Mouse (Mus musculus): ENCODE measurements around the gene Cfap99. TPM values are rescaled to one million over a fixed set of nuclear protein-coding genes. Genes with fewer than 3 reads are reported as not detected.

The Cfap99 gene
- polyA plus RNA-seq, 1 experiment = not detected

DNA sequence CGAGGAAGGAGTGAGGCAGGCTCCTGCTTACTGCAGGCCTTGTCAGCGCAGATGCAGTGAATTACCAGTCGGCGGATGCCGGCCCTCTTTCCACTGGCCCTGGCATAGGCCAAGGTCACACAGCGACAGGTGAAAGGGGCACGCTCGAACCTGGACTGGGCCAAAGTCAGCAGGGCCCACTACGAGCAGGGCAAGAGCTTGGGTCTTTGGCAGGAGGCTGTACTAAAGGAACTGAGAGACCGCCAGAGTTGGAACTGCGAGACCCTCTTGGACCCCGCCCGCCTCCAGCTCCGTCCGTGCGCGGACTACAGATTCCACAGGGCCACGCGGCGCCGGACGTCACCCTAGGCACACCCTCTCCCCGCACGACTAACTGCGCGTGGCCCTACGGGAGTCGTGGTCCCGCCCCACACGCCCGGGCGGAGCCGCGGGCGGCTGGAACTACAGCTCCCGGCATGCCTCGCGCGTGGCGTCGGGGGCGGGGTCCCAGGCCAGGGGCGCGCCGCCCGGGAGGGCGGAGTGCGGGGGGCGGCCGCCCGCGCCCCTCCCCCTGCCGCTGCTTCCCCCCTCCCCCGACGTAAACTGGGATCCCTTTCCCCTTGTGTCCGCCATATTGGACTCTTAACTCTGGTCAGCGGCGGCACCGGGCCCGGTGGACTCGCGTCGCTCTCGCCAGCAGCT, 81.1 kb downstream of the Cfap99 start, which contains the start of gene Fam193a:
Gene Fam193a, plus strand, starts transcription at position 593 of the 681 bp plus-strand sequence.
- Histone ChIP-seq H3K4me1 (ENCODE audit: control insufficient read depth, insufficient read depth, low read length) (no peaks in the 10 kb centered on the region), H3K4me3 (ENCODE audit: low read depth, low read length) (peak within 1 kb of the TSS; percentile 76), H3K27me3 (ENCODE audit: control insufficient read depth, insufficient read depth, low read length, poor library complexity, severe bottlenecking) (no peaks in the 10 kb centered on the region), H3K27ac (ENCODE audit: insufficient read depth, low read length) (peak within 1 kb of the TSS; percentile 40), H3K36me3 (ENCODE audit: control insufficient read depth, insufficient read depth, low read length, poor library complexity, severe bottlenecking) (no peaks in the 10 kb centered on the region), H3K9ac (ENCODE audit: low read depth, poor library complexity, severe bottlenecking) (peak within 1 kb of the TSS; percentile 97), H3K9me3 (replicated peaks; ENCODE audit: control insufficient read depth, insufficient read depth, low read length, poor library complexity, severe bottlenecking) (no peaks in the 10 kb centered on the region)
- TF ChIP-seq EP300 (IDR thresholded peaks at IDR 0.05; ENCODE audit: insufficient read depth, low read depth, low read length) (no peak), CTCF (IDR thresholded peaks at IDR 0.05; ENCODE audit: low read depth, low read length) (no peak), POLR2A (IDR thresholded peaks at IDR 0.05; ENCODE audit: insufficient read depth, low read length) (no peak)

DNA sequence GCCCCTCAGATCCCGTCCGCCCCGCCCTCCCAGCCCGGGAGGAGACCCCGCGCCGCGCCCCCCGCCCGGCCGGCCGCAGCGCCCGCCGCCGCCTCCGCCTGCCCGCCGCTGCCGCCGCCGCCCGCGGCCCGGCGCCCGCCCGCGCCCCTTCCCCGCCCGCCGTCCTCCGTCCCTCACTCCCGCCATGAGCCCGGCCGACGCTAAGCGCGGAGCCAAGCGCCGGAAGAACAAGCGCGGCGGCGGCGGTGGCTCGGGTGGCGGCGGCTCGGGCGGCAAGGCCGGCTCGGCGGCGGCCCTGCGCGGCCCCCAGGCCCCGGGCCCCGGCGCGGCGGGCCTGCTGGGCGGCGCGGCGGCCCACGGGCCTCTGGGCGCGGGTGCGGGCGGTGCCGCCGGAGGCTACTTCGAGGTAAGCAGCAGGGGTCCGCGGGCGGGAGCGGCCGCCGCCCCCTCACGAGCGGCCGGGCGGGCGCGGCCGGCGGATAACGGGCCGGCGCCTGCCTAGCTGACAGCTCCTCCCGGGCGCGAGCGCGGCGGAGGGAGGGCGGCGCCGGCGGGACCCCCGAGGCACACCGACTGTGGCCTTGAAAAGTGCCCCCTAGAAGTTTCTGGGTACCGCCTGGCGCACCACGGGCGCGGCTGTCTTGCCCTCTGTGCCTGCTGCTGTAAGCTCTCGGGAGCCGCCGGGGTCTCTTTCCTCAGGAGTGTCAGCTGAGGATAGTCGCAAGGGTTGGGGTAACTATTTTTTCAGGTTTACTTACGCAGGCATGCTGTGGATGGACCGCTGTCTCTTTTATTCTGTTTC, 81.8 kb downstream of the Cfap99 start:
- TF ChIP-seq POLR2A (IDR thresholded peaks at IDR 0.05; ENCODE audit: insufficient read depth, low read length) (no peak), EP300 (IDR thresholded peaks at IDR 0.05; ENCODE audit: insufficient read depth, low read depth, low read length) (no peak), CTCF (IDR thresholded peaks at IDR 0.05; ENCODE audit: low read depth, low read length) (no peak)
- Histone ChIP-seq H3K4me1 (ENCODE audit: control insufficient read depth, insufficient read depth, low read length) (no peaks in the 10 kb centered on the region), H3K9me3 (replicated peaks; ENCODE audit: control insufficient read depth, insufficient read depth, low read length, poor library complexity, severe bottlenecking) (no peaks in the 10 kb centered on the region), H3K9ac (ENCODE audit: low read depth, poor library complexity, severe bottlenecking) (peak overlapping the region; percentile 97), H3K4me3 (ENCODE audit: low read depth, low read length) (peak overlapping the region; percentile 76), H3K36me3 (ENCODE audit: control insufficient read depth, insufficient read depth, low read length, poor library complexity, severe bottlenecking) (no peaks in the 10 kb centered on the region), H3K27me3 (ENCODE audit: control insufficient read depth, insufficient read depth, low read length, poor library complexity, severe bottlenecking) (no peaks in the 10 kb centered on the region), H3K27ac (ENCODE audit: insufficient read depth, low read length) (no peak overlapping the region)

DNA sequence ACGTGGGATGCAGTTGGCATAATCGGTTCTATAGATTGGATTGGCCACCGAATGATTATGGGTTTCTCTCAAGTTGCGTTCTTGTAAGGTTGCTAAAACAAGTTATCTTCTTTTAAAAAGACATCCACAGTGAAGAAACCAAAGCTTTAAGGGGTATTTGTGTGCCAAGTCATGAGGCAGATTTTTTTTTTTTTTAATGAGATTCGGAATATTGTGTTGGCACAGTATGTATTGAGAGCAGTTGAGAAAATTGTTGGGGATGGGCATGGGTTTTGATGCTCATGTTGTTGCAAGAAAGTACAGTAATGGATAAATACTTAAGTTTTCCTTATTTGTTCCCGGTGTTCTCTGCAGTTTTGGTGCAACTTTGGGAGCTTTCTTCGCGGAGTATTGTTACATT, 82.4 kb downstream of the Cfap99 start:
- Histone ChIP-seq H3K4me1 (ENCODE audit: control insufficient read depth, insufficient read depth, low read length) (no peaks in the 10 kb centered on the region), H3K9me3 (replicated peaks; ENCODE audit: control insufficient read depth, insufficient read depth, low read length, poor library complexity, severe bottlenecking) (no peaks in the 10 kb centered on the region), H3K4me3 (ENCODE audit: low read depth, low read length) (peak overlapping the region; percentile 76), H3K9ac (ENCODE audit: low read depth, poor library complexity, severe bottlenecking) (peak overlapping the region; percentile 97), H3K36me3 (ENCODE audit: control insufficient read depth, insufficient read depth, low read length, poor library complexity, severe bottlenecking) (no peaks in the 10 kb centered on the region), H3K27me3 (ENCODE audit: control insufficient read depth, insufficient read depth, low read length, poor library complexity, severe bottlenecking) (no peaks in the 10 kb centered on the region), H3K27ac (ENCODE audit: insufficient read depth, low read length) (no peak overlapping the region)
- TF ChIP-seq CTCF (IDR thresholded peaks at IDR 0.05; ENCODE audit: low read depth, low read length) (no peak), POLR2A (IDR thresholded peaks at IDR 0.05; ENCODE audit: insufficient read depth, low read length) (no peak), EP300 (IDR thresholded peaks at IDR 0.05; ENCODE audit: insufficient read depth, low read depth, low read length) (no peak)

DNA sequence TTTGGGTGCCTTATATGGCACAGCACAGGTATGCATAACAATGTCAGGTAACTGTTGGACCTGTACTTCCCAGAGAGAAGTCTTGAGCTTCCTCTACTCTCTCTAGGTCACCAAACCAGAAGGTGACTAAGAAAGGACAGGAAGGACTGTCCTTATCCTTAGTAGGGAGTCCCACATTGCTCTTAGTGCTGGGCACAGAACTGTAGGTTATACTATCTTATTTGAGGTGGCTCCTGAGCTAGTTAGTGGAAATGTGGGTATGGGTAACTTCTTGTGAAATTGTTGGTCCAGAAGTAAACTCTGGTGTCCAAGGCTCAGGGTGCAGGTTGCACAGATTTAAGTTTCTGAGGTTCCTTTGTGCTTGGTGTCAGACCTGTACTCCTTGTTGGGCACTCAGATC, 83.7 kb downstream of the Cfap99 start:
- TF ChIP-seq CTCF (IDR thresholded peaks at IDR 0.05; ENCODE audit: low read depth, low read length) = no peak
- no peak for TF ChIP-seq EP300 (IDR thresholded peaks at IDR 0.05; ENCODE audit: insufficient read depth, low read depth, low read length)
- no peak for TF ChIP-seq POLR2A (IDR thresholded peaks at IDR 0.05; ENCODE audit: insufficient read depth, low read length)
- no peaks in the 10 kb centered on the region for H3K36me3 ChIP-seq (ENCODE audit: control insufficient read depth, insufficient read depth, low read length, poor library complexity, severe bottlenecking)
- H3K4me3 ChIP-seq (ENCODE audit: low read depth, low read length) = no peak overlapping the region
- H3K9me3 ChIP-seq (replicated peaks; ENCODE audit: control insufficient read depth, insufficient read depth, low read length, poor library complexity, severe bottlenecking) = no peaks in the 10 kb centered on the region
- H3K4me1 ChIP-seq (ENCODE audit: control insufficient read depth, insufficient read depth, low read length) = no peaks in the 10 kb centered on the region
- no peak overlapping the region for H3K27ac ChIP-seq (ENCODE audit: insufficient read depth, low read length)
- no peak overlapping the region for H3K9ac ChIP-seq (ENCODE audit: low read depth, poor library complexity, severe bottlenecking)
- no peaks in the 10 kb centered on the region for H3K27me3 ChIP-seq (ENCODE audit: control insufficient read depth, insufficient read depth, low read length, poor library complexity, severe bottlenecking)

DNA sequence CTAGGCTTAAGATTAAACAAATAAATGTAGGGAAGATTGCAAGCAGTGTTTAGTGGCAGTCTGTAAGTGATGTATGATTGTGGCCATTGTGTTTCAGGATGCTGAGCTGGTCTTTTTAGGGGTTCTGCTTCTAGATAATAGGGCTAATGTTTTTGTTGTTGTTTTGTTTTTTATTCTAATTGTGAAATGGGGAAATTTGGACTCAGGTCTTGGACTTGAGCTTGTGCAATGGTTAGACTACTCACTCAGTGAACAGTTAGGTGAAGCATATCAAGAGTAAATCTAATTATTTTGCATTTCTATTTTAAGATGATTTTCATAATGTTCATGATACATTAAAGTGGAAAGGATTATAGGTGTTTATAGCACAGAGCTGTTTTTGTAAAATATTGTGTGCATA, 84.1 kb downstream of the Cfap99 start:
- TF ChIP-seq POLR2A (IDR thresholded peaks at IDR 0.05; ENCODE audit: insufficient read depth, low read length) (no peak), EP300 (IDR thresholded peaks at IDR 0.05; ENCODE audit: insufficient read depth, low read depth, low read length) (no peak)
- Histone ChIP-seq H3K4me3 (ENCODE audit: low read depth, low read length) (no peak overlapping the region), H3K36me3 (ENCODE audit: control insufficient read depth, insufficient read depth, low read length, poor library complexity, severe bottlenecking) (no peaks in the 10 kb centered on the region), H3K9me3 (replicated peaks; ENCODE audit: control insufficient read depth, insufficient read depth, low read length, poor library complexity, severe bottlenecking) (no peaks in the 10 kb centered on the region), H3K27me3 (ENCODE audit: control insufficient read depth, insufficient read depth, low read length, poor library complexity, severe bottlenecking) (no peaks in the 10 kb centered on the region), H3K4me1 (ENCODE audit: control insufficient read depth, insufficient read depth, low read length) (no peaks in the 10 kb centered on the region), H3K9ac (ENCODE audit: low read depth, poor library complexity, severe bottlenecking) (no peak overlapping the region), H3K27ac (ENCODE audit: insufficient read depth, low read length) (no peak overlapping the region)

Other genes with a start within 250 kb of the Cfap99 start
- 1.4 and 1.5 TPM in 2 replicates for gene Poln, start 119.2 kb upstream of the Cfap99 start, polyA plus RNA-seq (2011; ENCODE audit: insufficient read depth, insufficient read length, low read depth, missing spikeins)
- 43.2 and 47.6 TPM in 2 replicates for gene Haus3, start 119.1 kb upstream of the Cfap99 start, polyA plus RNA-seq (2011; ENCODE audit: insufficient read depth, insufficient read length, low read depth, missing spikeins)
- 4.3 and 6.5 TPM in 2 replicates for gene Mxd4, start 100.9 kb upstream of the Cfap99 start, polyA plus RNA-seq (2011; ENCODE audit: insufficient read depth, insufficient read length, low read depth, missing spikeins)
- gene Zfyve28, start 151 bp upstream of the Cfap99 start, polyA plus RNA-seq (2011; ENCODE audit: insufficient read depth, insufficient read length, low read depth, missing spikeins) = 2.0 and 2.8 TPM in 2 replicates
- gene Rnf4, start 47.7 kb downstream of the Cfap99 start, polyA plus RNA-seq (2011; ENCODE audit: insufficient read depth, insufficient read length, low read depth, missing spikeins) = 210 and 215 TPM in 2 replicates
- gene Fam193a, start 81.3 kb downstream of the Cfap99 start, polyA plus RNA-seq (2011; ENCODE audit: insufficient read depth, insufficient read length, low read depth, missing spikeins) = 38.3 and 40.2 TPM in 2 replicates
- 10.1 and 14.0 TPM in 2 replicates for gene Tnip2, start 225.4 kb downstream of the Cfap99 start, polyA plus RNA-seq (2011; ENCODE audit: insufficient read depth, insufficient read length, low read depth, missing spikeins)
- gene Sh3bp2, start 237.2 kb downstream of the Cfap99 start, polyA plus RNA-seq (2011; ENCODE audit: insufficient read depth, insufficient read length, low read depth, missing spikeins) = 2.6 and 2.8 TPM in 2 replicates